Mouse (Mus musculus): ENCODE results near the gene Spint5. TPM values are rescaled to one million over a fixed set of nuclear protein-coding genes. Genes with fewer than 3 reads are reported as not detected.

The Spint5 gene
- polyA plus RNA-seq, 1 experiment from 2014 or later = not detected

DNA sequence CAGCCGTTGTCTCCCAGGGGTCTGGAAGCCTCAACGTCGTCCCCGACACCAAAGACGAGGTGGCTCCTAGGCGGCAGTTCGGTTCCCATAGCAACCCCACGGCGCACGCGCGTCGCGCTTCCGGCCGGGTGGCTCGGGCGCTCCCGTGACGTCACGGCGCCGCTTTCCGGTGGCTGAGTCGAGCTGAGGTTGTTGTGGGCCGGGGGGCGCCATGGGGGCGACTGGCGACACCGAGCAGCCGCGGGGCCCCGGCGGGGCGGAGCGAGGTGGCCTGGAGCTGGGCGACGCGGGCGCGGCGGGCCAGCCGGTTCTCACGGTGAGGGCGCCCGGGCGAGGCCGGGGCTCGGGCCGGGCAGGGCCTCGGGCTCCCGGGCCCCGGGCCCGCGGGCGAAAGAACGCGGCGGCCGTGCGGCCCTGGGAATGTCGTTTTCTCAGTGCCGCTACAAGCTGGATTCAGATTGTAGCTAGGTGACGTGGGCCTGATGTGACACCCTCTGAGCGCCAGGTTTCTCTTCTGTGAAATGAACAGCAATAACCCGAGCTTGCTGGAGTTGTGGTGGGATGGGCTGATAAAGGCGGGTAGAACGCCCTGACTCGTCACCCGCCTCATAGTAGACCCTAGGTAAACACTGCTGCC is 30.9 kb downstream of the Spint5 start, which contains the start of the genes Wfdc3 and Dnttip1:
Gene Wfdc3, minus strand, starts transcription at position 89 of the 637 bp plus-strand sequence.
Gene Dnttip1, plus strand, starts transcription at position 141 of the 637 bp plus-strand sequence.
- Histone ChIP-seq H3K9ac (ENCODE audit: low read length) (peak within 1 kb of the TSS; percentile 82), H3K27me3 (ENCODE audit: control insufficient read depth, insufficient read depth, low read length) (no peaks in the 10 kb centered on the region), H3K4me3 (ENCODE audit: low read depth, low read length) (peak within 1 kb of the TSS; percentile 74), H3K4me2 (ENCODE audit: low read depth) (peak within 1 kb of the TSS; percentile 53), H3K36me3 (ENCODE audit: control insufficient read depth, insufficient read depth, low read length) (no peaks in the 10 kb centered on the region), H3K27ac (ENCODE audit: low read depth, low read length) (no peak within 1 kb of the TSS), H3K9me3 (ENCODE audit: control insufficient read depth, low read length) (no peaks in the 10 kb centered on the region), H3K4me1 (ENCODE audit: control insufficient read depth, insufficient read depth, low read length) (peaks cover 10% of the 10 kb centered on the region)
- under 1% methylated on average over 61 of the region's 70 CpGs for WGBS
- DNase-seq (ENCODE audit: low spot score) (peak; percentile 94), ATAC-seq (ENCODE audit: insufficient read depth, low FRiP score, low TSS enrichment) (peak; percentile 91)

DNA sequence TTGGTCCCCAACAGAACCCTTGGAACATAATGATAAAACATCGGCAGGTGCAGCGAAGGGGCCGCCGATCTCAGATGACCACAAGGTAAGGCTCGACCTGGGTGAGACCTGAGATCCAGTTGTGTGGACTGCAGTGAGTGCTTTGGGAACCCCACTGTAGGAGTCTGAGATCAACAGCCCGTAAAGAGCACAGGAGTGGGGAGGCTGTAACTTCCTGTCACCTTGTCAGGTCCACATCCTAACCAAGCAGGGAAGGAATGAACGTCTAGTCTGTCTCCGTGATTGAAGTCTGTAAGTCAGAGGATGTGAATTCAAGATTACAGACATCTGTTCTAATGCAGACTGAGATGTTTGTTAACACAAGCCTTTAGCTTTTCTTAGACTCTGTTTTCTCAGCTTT is 31.6 kb downstream of the Spint5 start:
- Histone ChIP-seq H3K27ac (ENCODE audit: low read depth, low read length) (no peak overlapping the region), H3K4me1 (ENCODE audit: control insufficient read depth, insufficient read depth, low read length) (peaks cover 10% of the 10 kb centered on the region), H3K4me3 (ENCODE audit: low read depth, low read length) (peak overlapping the region; percentile 74), H3K36me3 (ENCODE audit: control insufficient read depth, insufficient read depth, low read length) (no peaks in the 10 kb centered on the region), H3K9me3 (ENCODE audit: control insufficient read depth, low read length) (no peaks in the 10 kb centered on the region), H3K27me3 (ENCODE audit: control insufficient read depth, insufficient read depth, low read length) (no peaks in the 10 kb centered on the region), H3K9ac (ENCODE audit: low read length) (peak overlapping the region; percentile 82), H3K4me2 (ENCODE audit: low read depth) (peak overlapping the region; percentile 53)
- DNase-seq (ENCODE audit: low spot score) = no peak
- 56% methylated on average over 8 of the region's 8 CpGs for WGBS
- no peak for ATAC-seq (ENCODE audit: insufficient read depth, low FRiP score, low TSS enrichment)

DNA sequence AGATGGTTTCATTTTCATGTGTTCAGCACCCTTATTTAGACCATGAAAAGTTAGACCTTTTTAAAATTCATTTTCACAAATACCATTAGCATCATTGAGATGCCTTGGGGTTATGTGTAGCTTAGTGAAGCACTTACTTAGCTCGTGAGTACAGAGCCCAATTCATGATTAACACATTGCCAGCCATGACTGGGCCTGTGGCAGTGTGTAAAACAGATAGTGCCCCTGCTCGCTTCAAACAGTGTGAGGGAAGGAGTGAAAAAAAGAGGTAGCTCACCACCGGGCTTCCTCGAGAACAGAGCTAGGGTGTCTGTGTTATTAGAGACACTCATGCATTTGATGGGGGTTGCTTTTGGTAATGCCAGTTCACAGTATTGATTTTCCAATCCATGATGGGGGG is 33.1 kb downstream of the Spint5 start:
- Histone ChIP-seq H3K36me3 (ENCODE audit: control insufficient read depth, insufficient read depth, low read length) (no peaks in the 10 kb centered on the region), H3K9me3 (ENCODE audit: control insufficient read depth, low read length) (no peaks in the 10 kb centered on the region), H3K27me3 (ENCODE audit: control insufficient read depth, insufficient read depth, low read length) (no peaks in the 10 kb centered on the region), H3K27ac (ENCODE audit: low read depth, low read length) (no peak overlapping the region), H3K4me3 (ENCODE audit: low read depth, low read length) (no peak overlapping the region), H3K4me2 (ENCODE audit: low read depth) (no peak overlapping the region), H3K9ac (ENCODE audit: low read length) (no peak overlapping the region), H3K4me1 (ENCODE audit: control insufficient read depth, insufficient read depth, low read length) (peaks cover 10% of the 10 kb centered on the region)
- WGBS = 89% methylated on average over 4 of the region's 4 CpGs
- DNase-seq (ENCODE audit: low spot score) (no peak), ATAC-seq (ENCODE audit: insufficient read depth, low FRiP score, low TSS enrichment) (no peak)

DNA sequence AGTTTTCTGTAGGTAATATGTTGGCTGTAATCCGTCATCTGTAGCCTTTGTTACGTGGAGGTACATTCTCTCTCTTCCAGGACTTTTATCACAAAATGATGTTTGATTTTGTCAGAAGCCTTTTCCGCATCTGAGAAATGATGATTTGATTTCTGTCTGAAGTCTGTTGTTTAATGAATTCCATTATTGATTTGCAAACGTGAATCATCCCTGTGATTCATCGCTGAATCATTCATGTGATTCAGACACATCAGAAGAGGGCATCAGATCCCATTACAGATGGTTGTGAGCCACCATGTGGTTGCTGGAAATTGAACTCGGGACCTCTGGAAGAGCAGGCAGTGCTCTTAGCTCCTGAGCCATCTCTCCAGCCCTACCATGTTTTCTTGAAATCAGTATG is 33.9 kb downstream of the Spint5 start:
- Histone ChIP-seq H3K9me3 (ENCODE audit: control insufficient read depth, low read length) (no peaks in the 10 kb centered on the region), H3K4me3 (ENCODE audit: low read depth, low read length) (no peak overlapping the region), H3K27ac (ENCODE audit: low read depth, low read length) (no peak overlapping the region), H3K36me3 (ENCODE audit: control insufficient read depth, insufficient read depth, low read length) (0 out of 2 replicates have a peak, but pooled peaks cover under 1% of the 10 kb centered on the region), H3K4me1 (ENCODE audit: control insufficient read depth, insufficient read depth, low read length) (peaks cover 10% of the 10 kb centered on the region), H3K9ac (ENCODE audit: low read length) (no peak overlapping the region), H3K4me2 (ENCODE audit: low read depth) (no peak overlapping the region), H3K27me3 (ENCODE audit: control insufficient read depth, insufficient read depth, low read length) (no peaks in the 10 kb centered on the region)
- DNase-seq (ENCODE audit: low spot score) (no peak), ATAC-seq (ENCODE audit: insufficient read depth, low FRiP score, low TSS enrichment) (no peak)
- WGBS = 92% methylated on average over 6 of the region's 6 CpGs

DNA sequence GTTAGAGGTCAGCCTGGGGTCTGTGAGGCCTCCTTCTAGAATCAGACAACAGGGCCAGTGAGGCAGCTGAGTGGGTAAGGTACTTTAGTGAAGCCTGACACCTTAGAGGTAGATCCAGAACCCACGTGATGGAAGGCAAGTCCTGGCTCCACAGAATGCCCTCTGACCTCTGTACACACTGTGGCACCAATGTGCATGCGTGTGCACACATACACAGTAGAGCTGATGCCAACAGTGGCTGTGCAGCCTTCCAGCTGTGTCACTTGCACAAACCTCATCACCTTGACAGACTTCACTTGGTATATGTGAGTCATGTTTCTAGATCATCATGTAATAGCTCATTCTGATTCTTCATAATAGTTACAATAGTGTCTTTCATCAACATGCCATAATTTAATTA is 37.3 kb downstream of the Spint5 start:
- 96% methylated on average over 2 of the region's 2 CpGs for WGBS
- no peaks in the 10 kb centered on the region for H3K9me3 ChIP-seq (ENCODE audit: control insufficient read depth, low read length)
- H3K4me1 ChIP-seq (ENCODE audit: control insufficient read depth, insufficient read depth, low read length) = no peaks in the 10 kb centered on the region
- H3K4me3 ChIP-seq (ENCODE audit: low read depth, low read length) = no peak overlapping the region
- no peak for DNase-seq (ENCODE audit: low spot score)
- H3K27me3 ChIP-seq (ENCODE audit: control insufficient read depth, insufficient read depth, low read length) = no peaks in the 10 kb centered on the region
- no peak for ATAC-seq (ENCODE audit: insufficient read depth, low FRiP score, low TSS enrichment)
- peaks cover 21% of the 10 kb centered on the region for H3K36me3 ChIP-seq (ENCODE audit: control insufficient read depth, insufficient read depth, low read length)
- no peak overlapping the region for H3K4me2 ChIP-seq (ENCODE audit: low read depth)
- no peak overlapping the region for H3K27ac ChIP-seq (ENCODE audit: low read depth, low read length)
- H3K9ac ChIP-seq (ENCODE audit: low read length) = no peak overlapping the region

DNA sequence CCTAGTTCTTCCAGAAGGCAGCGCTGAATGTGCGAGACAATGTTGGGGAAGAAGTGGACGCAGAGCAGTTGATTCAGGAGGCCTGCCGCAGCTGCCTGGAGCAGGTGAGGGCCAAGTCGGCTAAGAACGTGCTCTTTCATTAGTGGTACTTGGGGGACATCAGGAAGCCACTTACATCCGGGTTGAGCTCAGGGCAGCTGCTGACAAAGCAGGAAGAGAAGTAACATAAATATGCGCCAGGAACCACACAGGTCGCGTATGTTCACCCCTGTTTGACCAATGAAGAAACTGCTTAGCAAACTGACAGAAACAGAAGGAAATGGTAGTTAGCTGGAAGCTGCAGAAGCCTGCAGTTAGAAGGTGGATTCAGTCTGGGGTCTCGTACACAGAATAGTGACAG is 39.0 kb downstream of the Spint5 start:
- Histone ChIP-seq H3K27me3 (ENCODE audit: control insufficient read depth, insufficient read depth, low read length) (no peaks in the 10 kb centered on the region), H3K27ac (ENCODE audit: low read depth, low read length) (no peak overlapping the region), H3K9ac (ENCODE audit: low read length) (no peak overlapping the region), H3K4me2 (ENCODE audit: low read depth) (no peak overlapping the region), H3K4me1 (ENCODE audit: control insufficient read depth, insufficient read depth, low read length) (no peaks in the 10 kb centered on the region), H3K9me3 (ENCODE audit: control insufficient read depth, low read length) (no peaks in the 10 kb centered on the region), H3K36me3 (ENCODE audit: control insufficient read depth, insufficient read depth, low read length) (peaks cover 26% of the 10 kb centered on the region), H3K4me3 (ENCODE audit: low read depth, low read length) (no peak overlapping the region)
- DNase-seq (ENCODE audit: low spot score) (no peak), ATAC-seq (ENCODE audit: insufficient read depth, low FRiP score, low TSS enrichment) (no peak)
- 85% methylated on average over 11 of the region's 11 CpGs for WGBS

DNA sequence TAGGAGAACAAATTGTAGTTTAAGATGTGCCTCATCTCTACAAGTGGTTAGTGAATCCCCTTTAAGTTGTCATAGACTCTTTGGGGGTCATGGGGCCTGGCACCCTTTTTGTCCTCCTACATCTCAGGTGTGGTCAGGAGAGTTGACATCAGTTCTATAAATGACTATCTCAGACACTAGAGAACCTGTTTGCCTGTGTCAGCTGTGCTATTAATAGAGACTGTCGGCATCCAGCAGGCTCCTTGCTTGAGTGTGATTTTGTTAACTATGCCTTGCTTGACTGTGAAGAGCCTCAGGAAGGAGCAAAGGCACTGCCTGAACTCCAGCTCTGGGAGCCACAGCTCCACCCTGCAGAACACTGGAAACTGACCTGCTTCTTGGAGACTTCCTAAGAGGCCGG is 39.7 kb downstream of the Spint5 start:
- Histone ChIP-seq H3K4me1 (ENCODE audit: control insufficient read depth, insufficient read depth, low read length) (no peaks in the 10 kb centered on the region), H3K9ac (ENCODE audit: low read length) (no peak overlapping the region), H3K4me2 (ENCODE audit: low read depth) (no peak overlapping the region), H3K9me3 (ENCODE audit: control insufficient read depth, low read length) (no peaks in the 10 kb centered on the region), H3K27me3 (ENCODE audit: control insufficient read depth, insufficient read depth, low read length) (no peaks in the 10 kb centered on the region), H3K36me3 (ENCODE audit: control insufficient read depth, insufficient read depth, low read length) (peaks cover 26% of the 10 kb centered on the region), H3K27ac (ENCODE audit: low read depth, low read length) (no peak overlapping the region), H3K4me3 (ENCODE audit: low read depth, low read length) (no peak overlapping the region)
- DNase-seq (ENCODE audit: low spot score) (no peak), ATAC-seq (ENCODE audit: insufficient read depth, low FRiP score, low TSS enrichment) (no peak)
- WGBS = 79% methylated on average over 2 of the region's 2 CpGs

DNA sequence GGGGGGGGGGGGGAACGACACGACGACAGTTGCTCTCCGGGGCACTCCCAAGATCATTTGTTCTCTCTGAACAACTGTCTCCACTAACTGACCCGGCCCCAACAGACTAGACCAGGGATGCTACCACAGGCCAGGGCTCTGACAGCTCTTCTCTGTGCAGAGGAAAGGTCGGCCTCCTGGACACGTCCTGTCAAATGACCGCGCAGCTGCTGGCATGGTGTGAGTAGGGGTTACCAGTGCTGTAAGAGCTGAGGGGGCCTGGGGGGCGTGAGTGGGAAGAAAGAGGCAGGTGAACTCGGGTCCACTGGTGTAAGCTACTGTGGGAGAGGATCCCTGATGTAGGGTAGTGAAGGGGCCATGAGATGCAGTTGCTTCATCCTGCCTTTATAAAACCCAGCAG is 42.7 kb downstream of the Spint5 start:
- DNase-seq (ENCODE audit: low spot score) (no peak), ATAC-seq (ENCODE audit: insufficient read depth, low FRiP score, low TSS enrichment) (no peak)
- H3K4me3 ChIP-seq (ENCODE audit: low read depth, low read length) = no peak overlapping the region
- WGBS = 87% methylated on average over 11 of the region's 11 CpGs
- H3K9ac ChIP-seq (ENCODE audit: low read length) = no peak overlapping the region
- H3K27ac ChIP-seq (ENCODE audit: low read depth, low read length) = no peak overlapping the region
- peaks cover 30% of the 10 kb centered on the region for H3K36me3 ChIP-seq (ENCODE audit: control insufficient read depth, insufficient read depth, low read length)
- H3K9me3 ChIP-seq (ENCODE audit: control insufficient read depth, low read length) = no peaks in the 10 kb centered on the region
- no peak overlapping the region for H3K4me2 ChIP-seq (ENCODE audit: low read depth)
- H3K4me1 ChIP-seq (ENCODE audit: control insufficient read depth, insufficient read depth, low read length) = no peaks in the 10 kb centered on the region
- H3K27me3 ChIP-seq (ENCODE audit: control insufficient read depth, insufficient read depth, low read length) = no peaks in the 10 kb centered on the region

DNA sequence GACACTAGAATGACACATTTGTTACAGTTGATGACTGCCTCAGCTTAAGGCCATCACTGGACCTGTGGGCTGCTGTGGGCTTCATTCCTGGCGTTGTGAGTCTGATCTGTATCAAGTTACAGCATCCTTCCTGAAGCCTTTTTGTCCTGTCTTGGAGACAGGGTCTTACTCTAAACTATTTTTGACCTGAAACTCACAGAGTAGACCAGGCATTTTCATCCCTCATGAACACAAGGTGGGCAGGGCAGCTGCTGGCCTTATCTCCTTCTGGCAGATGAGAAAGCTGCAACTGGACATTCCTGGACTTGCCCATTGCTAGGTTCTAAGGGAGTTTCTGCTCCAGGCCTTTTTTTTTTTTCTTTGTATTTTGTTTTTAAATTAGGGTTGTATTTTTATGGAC is 43.6 kb downstream of the Spint5 start:
- no peak overlapping the region for H3K4me2 ChIP-seq (ENCODE audit: low read depth)
- DNase-seq (ENCODE audit: low spot score) (no peak), ATAC-seq (ENCODE audit: insufficient read depth, low FRiP score, low TSS enrichment) (no peak)
- no peak overlapping the region for H3K9ac ChIP-seq (ENCODE audit: low read length)
- H3K27me3 ChIP-seq (ENCODE audit: control insufficient read depth, insufficient read depth, low read length) = no peaks in the 10 kb centered on the region
- no peaks in the 10 kb centered on the region for H3K4me1 ChIP-seq (ENCODE audit: control insufficient read depth, insufficient read depth, low read length)
- peaks cover 30% of the 10 kb centered on the region for H3K36me3 ChIP-seq (ENCODE audit: control insufficient read depth, insufficient read depth, low read length)
- H3K9me3 ChIP-seq (ENCODE audit: control insufficient read depth, low read length) = no peaks in the 10 kb centered on the region
- 58% methylated on average over 1 of the region's 1 CpGs for WGBS
- H3K27ac ChIP-seq (ENCODE audit: low read depth, low read length) = no peak overlapping the region
- H3K4me3 ChIP-seq (ENCODE audit: low read depth, low read length) = no peak overlapping the region
